In genomic region chr1:36546888-36547471, GRCm38 (mm10) we compare ENCODE assay signal across 1 mouse cellular context.
TF ChIP-seq lines count a peak whose summit lies in the region.

TSS of gene Ankrd39 (minus strand) at chr1:36547445.

TF ChIP-seq in CH12.LX, 34 proteins besides CTCF, POLR2A, EP300 and RAD21 (continued from another document):
- peak; percentile 100 for TF ChIP-seq SMC3 (IDR thresholded peaks at IDR 0.05; ENCODE audit: low read depth, low read length)
- peak; percentile 80 for TF ChIP-seq MXI1 (IDR thresholded peaks at IDR 0.05; ENCODE audit: low read depth, low read length)
- no peak for TF ChIP-seq UBTF (IDR thresholded peaks at IDR 0.05; ENCODE audit: low read depth, low read length)
- peak; percentile 63; the same call in 1 of the 2 replicates for TF ChIP-seq SIN3A (IDR thresholded peaks at IDR 0.05; ENCODE audit: low read length)
- no peak for TF ChIP-seq PAX5 (IDR thresholded peaks at IDR 0.05; ENCODE audit: low read length)
- TF ChIP-seq MAZ (IDR thresholded peaks at IDR 0.05; ENCODE audit: low read depth, low read length): peak; percentile 89
- no peak for TF ChIP-seq POLR2AphosphoS2 (IDR thresholded peaks at IDR 0.05; ENCODE audit: low read depth, low read length)
- peak; percentile 99 for TF ChIP-seq ZC3H11A (IDR thresholded peaks at IDR 0.05; ENCODE audit: low read depth, low read length)
- no peak for TF ChIP-seq MAFK (IDR thresholded peaks at IDR 0.05; ENCODE audit: insufficient replicate concordance, low read length)
- TF ChIP-seq KAT2A (IDR thresholded peaks at IDR 0.05; ENCODE audit: insufficient replicate concordance, low read length): no peak
- TF ChIP-seq USF2 (conservative IDR thresholded peaks at IDR 0.05; ENCODE audit: low read depth, low read length): no peak
- TF ChIP-seq BHLHE40 (IDR thresholded peaks at IDR 0.05; ENCODE audit: low read depth, low read length): peak; percentile 27; the same call in 1 of the 2 replicates
